Mouse (Mus musculus): ENCODE measurements around the gene Tac4.

DNA sequence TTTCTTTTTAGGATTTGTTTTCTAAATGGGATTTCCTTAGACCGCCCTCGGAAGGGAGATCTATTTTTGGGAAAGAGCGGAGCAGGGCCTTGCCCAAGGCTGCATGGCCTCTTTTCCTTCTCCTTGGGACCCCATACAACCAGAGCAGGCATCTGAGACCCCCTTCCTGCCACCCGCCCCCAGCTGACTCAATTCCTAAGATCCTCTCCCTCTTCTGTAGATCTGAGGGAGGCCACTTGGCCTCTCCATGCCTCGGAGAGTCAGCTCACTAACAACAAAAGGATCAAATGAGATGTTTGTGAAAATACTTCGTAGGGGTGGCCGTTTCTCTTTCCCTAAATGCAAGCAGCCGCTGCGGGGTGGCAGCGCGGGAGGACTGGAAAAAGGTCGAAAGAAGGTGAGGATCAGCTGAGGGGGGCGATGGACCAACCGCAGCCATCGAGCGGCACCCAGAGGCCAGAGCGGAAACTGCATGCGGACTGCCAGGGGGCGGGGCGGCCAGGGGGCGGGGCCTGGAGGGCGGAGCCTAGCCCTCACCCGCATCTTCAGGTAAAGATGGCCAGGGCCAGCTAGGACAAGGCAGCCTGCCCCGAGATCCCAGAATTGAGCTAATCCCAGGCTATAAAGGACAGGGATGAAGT is 29.5 kb upstream of the Tac4 start:
- TF ChIP-seq POLR2A (IDR thresholded peaks at IDR 0.05; ENCODE audit: extremely low read depth, insufficient read depth, low read length) (no peak), CTCF (IDR thresholded peaks at IDR 0.05; ENCODE audit: low read depth, low read length) (peak; percentile 82)
